Mouse (Mus musculus): Measurements from ENCODE around the gene Slco1a1.
"Not testable (repeated sequence)": the region's sequence is repeated elsewhere in the genome, so short reads cannot be mapped to it uniquely, and the experiment has no call there.

Gene Slco1a1

DNA sequence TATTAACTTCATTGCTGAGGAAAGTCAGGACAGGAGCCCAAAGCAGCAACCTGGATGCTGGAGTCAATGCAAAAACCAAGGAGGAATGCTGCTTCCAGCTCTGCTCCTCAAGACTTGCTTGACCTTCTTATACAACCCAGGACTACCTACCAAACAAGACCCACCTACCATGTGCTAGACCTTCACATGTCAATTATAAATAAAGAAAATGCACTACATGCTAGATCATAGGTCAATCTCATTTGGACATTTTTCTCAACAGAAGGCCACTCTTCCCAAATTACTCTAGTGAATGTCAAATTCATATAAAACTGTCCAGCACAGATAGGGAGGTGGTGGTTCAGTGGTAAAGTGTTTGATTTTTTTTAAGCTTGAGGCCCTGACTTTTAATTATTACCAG is at the start of gene Slco1a1:
Slco1a1 (minus strand) TSS at position 101 of the 400 bp plus-strand sequence.
- in situ Hi-C loops (cut with MboI, MseI), result no loop called here

- in situ Hi-C loops (cut with MboI, MseI), result no loop called here
Measured at GRCm38 (mm10) chr6:141986772-141987171, 40.0 kb upstream of the Slco1a1 start.

DNA sequence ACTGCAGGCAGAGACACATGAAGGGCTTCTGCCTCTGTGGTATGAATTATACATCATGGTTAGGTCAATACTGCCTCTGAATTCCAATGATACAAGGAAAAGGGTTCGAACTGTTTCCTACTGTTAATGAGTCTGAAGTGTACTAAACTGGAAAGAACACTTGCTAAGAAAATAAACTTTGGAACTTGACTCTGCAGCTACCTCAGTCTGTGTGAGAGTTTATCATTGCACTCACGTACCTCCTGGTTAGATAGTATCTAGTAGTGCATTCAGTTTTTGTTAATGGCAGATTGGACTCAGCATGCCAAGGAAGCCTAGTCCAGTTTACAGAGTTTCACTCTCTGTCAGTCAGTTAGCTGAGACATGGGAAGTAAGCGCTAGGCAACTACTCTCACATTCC is 37.9 kb upstream of the Slco1a1 start:
- in situ Hi-C loops (cut with MboI, MseI), result no loop called here

DNA sequence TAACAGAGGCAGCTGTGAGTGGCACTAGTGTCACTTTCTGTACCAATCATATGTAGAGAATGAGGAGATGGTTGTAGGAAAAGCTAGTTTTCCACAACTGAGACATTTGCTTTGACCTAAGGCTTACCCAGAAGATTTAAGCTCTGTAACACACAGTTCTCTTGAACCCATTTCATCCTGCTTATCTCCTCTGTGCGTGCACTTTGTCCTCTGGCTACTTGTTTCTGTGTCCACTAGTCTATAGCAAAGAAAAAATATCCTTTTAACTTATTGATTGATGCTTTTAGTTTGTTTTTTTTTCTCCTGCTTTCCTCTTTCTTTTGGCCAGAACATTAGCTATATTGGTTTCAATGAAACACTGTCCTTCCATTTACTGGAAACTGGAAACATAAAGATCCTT is 15.7 kb upstream of the Slco1a1 start:
- in situ Hi-C loops (cut with MboI, MseI), result no loop called here

DNA sequence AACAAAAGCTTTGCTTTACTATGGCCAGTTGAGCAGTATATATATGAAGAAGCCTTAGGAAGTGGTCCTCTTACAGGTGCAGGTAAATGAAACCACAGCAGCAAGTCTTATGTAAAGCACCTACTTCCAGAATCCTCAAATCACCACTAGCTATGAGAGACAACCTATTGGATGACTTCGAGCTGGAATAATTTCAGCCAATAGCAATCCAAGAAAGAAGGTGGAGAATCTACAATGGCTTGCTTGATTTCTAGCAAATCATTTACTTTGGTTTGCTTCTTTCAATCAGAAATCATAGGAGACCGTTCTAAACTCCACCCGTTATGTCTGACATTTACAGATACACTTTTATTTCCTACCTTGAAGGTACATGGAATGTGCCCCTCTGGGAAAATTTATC is 15.1 kb upstream of the Slco1a1 start:
- in situ Hi-C loops (cut with MboI, MseI), result no loop called here

- in situ Hi-C loops (cut with MboI, MseI), result no loop called here
Measured at GRCm38 (mm10) chr6:141960482-141960881, 13.7 kb upstream of the Slco1a1 start.

- in situ Hi-C loops (cut with MboI, MseI), result no loop called here
Measured at GRCm38 (mm10) chr6:141940451-141940850, 6.3 kb downstream of the Slco1a1 start.

DNA sequence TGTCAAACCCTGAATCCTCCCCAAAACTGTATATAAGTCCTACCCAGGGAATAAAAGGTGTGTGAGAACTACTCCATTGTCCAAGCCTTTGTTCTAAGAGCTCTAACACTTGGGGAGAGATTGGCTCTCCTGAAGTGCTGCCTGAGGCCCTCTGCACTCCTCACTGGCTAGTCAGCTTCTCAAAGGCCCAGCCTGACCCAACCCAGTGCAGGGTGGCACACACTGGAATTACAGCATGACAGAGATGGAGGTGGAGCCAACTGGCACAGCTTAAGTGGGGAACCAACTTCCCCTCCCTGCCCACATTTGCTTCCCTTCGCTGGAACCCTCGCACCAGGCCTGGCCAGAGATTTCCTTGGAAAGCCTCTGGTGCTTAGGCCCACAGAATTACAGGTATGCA is 48.6 kb downstream of the Slco1a1 start:
- in situ Hi-C loops (cut with MboI, MseI), result no loop called here

- in situ Hi-C loops (cut with MboI, MseI), result no loop called here
Measured at GRCm38 (mm10) chr6:141889723-141890122, 57.0 kb downstream of the Slco1a1 start.

DNA sequence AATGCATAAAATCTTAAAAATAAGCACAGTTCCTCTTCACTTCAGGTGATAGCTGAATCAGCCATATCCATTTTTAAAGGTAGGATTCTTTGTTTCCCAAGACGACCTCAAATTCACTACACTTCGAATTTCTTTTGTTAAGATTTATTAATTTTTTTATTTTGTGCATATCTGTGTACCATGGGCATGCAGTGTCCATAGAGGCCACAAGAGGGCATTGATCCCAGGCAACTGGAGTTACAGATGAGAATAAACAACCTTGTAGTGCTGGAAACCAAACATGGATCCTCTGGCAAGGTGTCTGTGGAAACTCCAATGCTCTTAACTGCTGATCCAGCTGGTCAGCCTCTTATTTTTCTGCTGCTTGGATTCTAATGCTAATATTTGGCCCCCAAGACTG is 58.5 kb downstream of the Slco1a1 start:
- in situ Hi-C loops (cut with MboI, MseI), result no loop called here

DNA sequence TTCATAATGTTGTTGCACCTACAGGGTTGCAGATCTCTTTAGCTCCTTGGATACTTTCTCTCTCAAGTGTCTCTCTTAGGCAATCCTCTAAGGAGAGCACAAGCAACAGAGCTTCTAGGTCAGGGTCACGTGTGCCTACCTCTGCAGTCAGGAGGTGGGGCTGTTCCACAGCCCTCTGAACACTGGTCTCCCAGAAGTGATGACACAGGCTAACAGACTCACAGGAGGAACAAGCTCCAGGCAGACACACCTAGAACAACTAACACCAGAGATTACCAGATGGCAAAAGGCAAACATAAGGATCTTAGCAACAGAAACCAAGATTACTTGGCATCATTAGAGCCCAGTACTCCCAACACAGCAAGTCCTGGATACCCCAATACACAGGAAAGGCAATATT is 64.2 kb downstream of the Slco1a1 start:
- in situ Hi-C loops (cut with MboI, MseI), result no loop called here

DNA sequence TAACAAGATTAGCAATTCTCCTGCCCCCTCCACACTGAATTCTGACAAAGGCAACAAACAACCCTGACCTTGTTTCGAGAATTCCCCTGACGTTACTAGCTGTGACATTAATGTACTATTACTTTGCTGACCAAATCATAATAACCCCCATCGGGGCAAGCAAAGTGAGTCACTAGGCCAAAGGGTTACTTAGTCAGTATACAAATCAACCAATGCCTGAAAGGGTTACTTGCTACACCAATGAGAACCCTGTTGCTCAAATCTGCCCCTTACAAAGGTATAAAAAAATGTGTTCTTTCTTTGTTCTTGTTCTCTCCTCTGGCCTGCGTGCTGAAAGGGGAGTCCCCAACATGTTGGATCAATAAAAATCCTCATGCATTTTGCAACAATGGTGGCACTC is 71.0 kb downstream of the Slco1a1 start:
- in situ Hi-C loops (cut with MboI, MseI), result not testable (repeated sequence)

GRCm38 (mm10) chr6:141871711-141872110 is 75.1 kb downstream of the Slco1a1 start:
- in situ Hi-C loops (cut with MboI, MseI), result no loop called here

DNA sequence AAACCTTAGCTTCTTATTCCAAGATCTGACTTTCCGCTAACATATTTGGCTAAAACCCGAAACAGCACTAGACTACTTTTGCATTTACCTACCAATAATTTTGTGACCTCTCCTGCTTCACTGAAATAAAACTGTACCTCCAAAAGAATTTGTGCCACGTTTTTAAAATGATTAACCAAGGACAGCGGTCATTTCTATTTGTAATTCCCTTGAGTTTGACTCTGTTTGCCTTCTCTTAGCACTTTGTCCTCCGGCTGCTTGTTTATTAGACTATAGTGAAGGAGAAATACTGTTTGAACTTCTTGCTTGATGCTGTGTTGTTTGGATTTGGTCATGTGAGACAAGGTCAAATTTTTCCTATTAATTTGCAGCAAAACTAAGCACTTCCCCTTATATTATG is 78.0 kb downstream of the Slco1a1 start:
- in situ Hi-C loops (cut with MboI, MseI), result no loop called here

- in situ Hi-C loops (cut with MboI, MseI), result no loop called here
Measured at GRCm38 (mm10) chr6:141866026-141866425, 80.7 kb downstream of the Slco1a1 start.

DNA sequence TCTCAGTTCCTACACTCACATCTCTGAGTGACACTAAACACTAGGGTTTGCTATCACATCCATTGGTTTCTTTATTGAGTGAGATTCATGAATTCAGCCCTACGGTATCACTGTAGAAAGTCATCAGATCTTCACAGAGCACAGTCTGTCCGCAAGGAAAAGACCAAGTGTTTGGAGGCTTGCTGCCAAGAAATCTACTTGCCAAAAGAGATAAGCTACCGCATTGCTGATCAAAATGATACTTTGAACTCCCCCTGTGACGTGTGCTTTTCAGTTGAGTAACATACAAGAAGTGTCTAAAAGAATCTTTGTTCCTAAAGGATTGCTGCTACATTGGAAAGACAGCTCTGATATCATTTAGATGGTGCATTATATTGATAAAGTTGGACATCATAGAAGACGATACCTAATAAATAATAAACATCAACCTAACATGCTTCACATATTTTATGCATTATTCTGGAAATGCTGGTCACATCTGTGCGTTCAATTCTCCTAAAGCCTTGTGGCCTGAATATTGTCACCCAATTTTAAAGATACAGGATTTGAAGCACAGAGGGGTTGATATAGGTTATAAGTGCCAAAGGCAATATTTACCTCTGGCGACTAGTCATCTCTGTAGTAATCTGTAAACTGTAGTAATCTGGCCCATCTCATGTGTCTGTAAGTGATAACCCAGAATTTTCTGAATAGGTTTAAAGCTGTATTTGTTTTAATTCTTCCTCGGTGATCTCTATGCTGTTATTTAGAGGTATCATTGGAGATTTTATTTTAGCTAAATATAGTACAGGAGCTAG is 88.8 kb downstream of the Slco1a1 start:
- in situ Hi-C loops (cut with MboI, MseI), result no loop called here

Data from T-helper 17 cell (primary cell).